Mouse (Mus musculus): ENCODE results near the gene Vti1a. TPM values are rescaled to one million over a fixed set of nuclear protein-coding genes. Genes with fewer than 3 reads are reported as not detected.

The Vti1a gene
- total RNA-seq, 1 experiment, result 14.9 TPM

GRCm38 (mm10) chr19:55350673-55351378, 34.7 kb downstream of the Vti1a start:
- no peak overlapping the region for H3K4me3 ChIP-seq (ENCODE audit: insufficient read depth in 1 of 2, low read depth in 1 of 2, low read length in 2 of 2, poor library complexity in 1 of 2, severe bottlenecking in 1 of 2)

GRCm38 (mm10) chr19:55362606-55363005, 46.5 kb downstream of the Vti1a start:
- no peaks in the 10 kb centered on the region for H3K4me1 ChIP-seq (ENCODE audit: control insufficient read depth in 2 of 2, insufficient read depth in 2 of 2, low read length in 2 of 2, poor library complexity in 1 of 2)
- no peak for DNase-seq (ENCODE audit: low read depth, low spot score)
- H3K9me3 ChIP-seq (ENCODE audit: control insufficient read depth, insufficient read depth, low read depth, low read length), result no peaks in the 10 kb centered on the region
- TF ChIP-seq HCFC1 (IDR thresholded peaks at IDR 0.05; ENCODE audit: borderline replicate concordance, insufficient read depth, low read length) (no peak), ZC3H11A (IDR thresholded peaks at IDR 0.05; ENCODE audit: borderline replicate concordance, low read depth, low read length) (no peak), CHD2 (IDR thresholded peaks at IDR 0.05; ENCODE audit: low read depth, low read length) (no peak), MAFK (IDR thresholded peaks at IDR 0.05; ENCODE audit: insufficient read depth, low read depth, low read length) (no peak), ZNF384 (IDR thresholded peaks at IDR 0.05; ENCODE audit: low read depth, low read length) (no peak)
- no peak overlapping the region for H3K9ac ChIP-seq (ENCODE audit: insufficient read depth, low read depth, low read length, poor library complexity, severe bottlenecking)
- no peak overlapping the region for H3K4me3 ChIP-seq (ENCODE audit: insufficient read depth in 1 of 2, low read depth in 1 of 2, low read length in 2 of 2, poor library complexity in 1 of 2, severe bottlenecking in 1 of 2)
- no peak overlapping the region for H3K27ac ChIP-seq (ENCODE audit: insufficient read depth, low read depth, low read length, poor library complexity, severe bottlenecking)
- no peaks in the 10 kb centered on the region for H3K36me3 ChIP-seq (ENCODE audit: control insufficient read depth, insufficient read depth, low read length, poor library complexity, severe bottlenecking)
- in situ Hi-C loops (cut with MboI; ENCODE audit: low sequenced_read_pairs in 2 of 2, unreplicated experiment in 2 of 2), result no loop called here

More at GRCm38 (mm10) chr19:55350673-55351378, 34.7 kb downstream of the Vti1a start:
- no peak overlapping the region for H3K9ac ChIP-seq (ENCODE audit: insufficient read depth, low read depth, low read length, poor library complexity, severe bottlenecking)
- DNase-seq (ENCODE audit: low read depth, low spot score), result no peak
- in situ Hi-C loops (cut with MboI; ENCODE audit: low sequenced_read_pairs in 2 of 2, unreplicated experiment in 2 of 2), result no loop called here
- no peak overlapping the region for H3K27ac ChIP-seq (ENCODE audit: insufficient read depth, low read depth, low read length, poor library complexity, severe bottlenecking)
- H3K36me3 ChIP-seq (ENCODE audit: control insufficient read depth, insufficient read depth, low read length, poor library complexity, severe bottlenecking), result no peaks in the 10 kb centered on the region
- H3K4me1 ChIP-seq (ENCODE audit: control insufficient read depth in 2 of 2, insufficient read depth in 2 of 2, low read length in 2 of 2, poor library complexity in 1 of 2), result no peaks in the 10 kb centered on the region
- no peaks in the 10 kb centered on the region for H3K9me3 ChIP-seq (ENCODE audit: control insufficient read depth, insufficient read depth, low read depth, low read length)
- TF ChIP-seq ZC3H11A (IDR thresholded peaks at IDR 0.05; ENCODE audit: borderline replicate concordance, low read depth, low read length) (no peak), ZNF384 (IDR thresholded peaks at IDR 0.05; ENCODE audit: low read depth, low read length) (no peak), CHD2 (IDR thresholded peaks at IDR 0.05; ENCODE audit: low read depth, low read length) (no peak), HCFC1 (IDR thresholded peaks at IDR 0.05; ENCODE audit: borderline replicate concordance, insufficient read depth, low read length) (no peak), MAFK (IDR thresholded peaks at IDR 0.05; ENCODE audit: insufficient read depth, low read depth, low read length) (no peak)

GRCm38 (mm10) chr19:55369691-55370090, 53.6 kb downstream of the Vti1a start:
- no peak for DNase-seq (ENCODE audit: low read depth, low spot score)
- in situ Hi-C loops (cut with MboI; ENCODE audit: low sequenced_read_pairs in 2 of 2, unreplicated experiment in 2 of 2), result no loop called here
- no peaks in the 10 kb centered on the region for H3K9me3 ChIP-seq (ENCODE audit: control insufficient read depth, insufficient read depth, low read depth, low read length)
- no peak overlapping the region for H3K9ac ChIP-seq (ENCODE audit: insufficient read depth, low read depth, low read length, poor library complexity, severe bottlenecking)
- no peaks in the 10 kb centered on the region for H3K4me1 ChIP-seq (ENCODE audit: control insufficient read depth in 2 of 2, insufficient read depth in 2 of 2, low read length in 2 of 2, poor library complexity in 1 of 2)
- H3K27ac ChIP-seq (ENCODE audit: insufficient read depth, low read depth, low read length, poor library complexity, severe bottlenecking), result no peak overlapping the region
- H3K36me3 ChIP-seq (ENCODE audit: control insufficient read depth, insufficient read depth, low read length, poor library complexity, severe bottlenecking), result no peaks in the 10 kb centered on the region
- H3K4me3 ChIP-seq (ENCODE audit: insufficient read depth in 1 of 2, low read depth in 1 of 2, low read length in 2 of 2, poor library complexity in 1 of 2, severe bottlenecking in 1 of 2), result no peak overlapping the region
- no peak for TF ChIP-seq HCFC1 (IDR thresholded peaks at IDR 0.05; ENCODE audit: borderline replicate concordance, insufficient read depth, low read length)
- no peak for TF ChIP-seq ZNF384 (IDR thresholded peaks at IDR 0.05; ENCODE audit: low read depth, low read length)
- TF ChIP-seq MAFK (IDR thresholded peaks at IDR 0.05; ENCODE audit: insufficient read depth, low read depth, low read length), result no peak
- no peak for TF ChIP-seq ZC3H11A (IDR thresholded peaks at IDR 0.05; ENCODE audit: borderline replicate concordance, low read depth, low read length)
- no peak for TF ChIP-seq CHD2 (IDR thresholded peaks at IDR 0.05; ENCODE audit: low read depth, low read length)

- H3K36me3 ChIP-seq (ENCODE audit: control insufficient read depth, insufficient read depth, low read length, poor library complexity, severe bottlenecking), result no peaks in the 10 kb centered on the region
- in situ Hi-C loops (cut with MboI; ENCODE audit: low sequenced_read_pairs in 2 of 2, unreplicated experiment in 2 of 2), result no loop called here
- H3K9me3 ChIP-seq (ENCODE audit: control insufficient read depth, insufficient read depth, low read depth, low read length), result no peaks in the 10 kb centered on the region
- DNase-seq (ENCODE audit: low read depth, low spot score), result no peak
- no peak overlapping the region for H3K9ac ChIP-seq (ENCODE audit: insufficient read depth, low read depth, low read length, poor library complexity, severe bottlenecking)
- no peak for TF ChIP-seq HCFC1 (IDR thresholded peaks at IDR 0.05; ENCODE audit: borderline replicate concordance, insufficient read depth, low read length)
- peaks cover 0 to 3% of the 10 kb centered on the region in 2 experiments; a peak in 1 of 4 replicates for H3K4me1 ChIP-seq (ENCODE audit: control insufficient read depth in 2 of 2, insufficient read depth in 2 of 2, low read length in 2 of 2, poor library complexity in 1 of 2)
- H3K4me3 ChIP-seq (ENCODE audit: insufficient read depth in 1 of 2, low read depth in 1 of 2, low read length in 2 of 2, poor library complexity in 1 of 2, severe bottlenecking in 1 of 2), result no peak overlapping the region
- no peak overlapping the region for H3K27ac ChIP-seq (ENCODE audit: insufficient read depth, low read depth, low read length, poor library complexity, severe bottlenecking)
These were observed 60.2 kb downstream of the Vti1a start for GRCm38 (mm10) chr19:55376331-55376730.

GRCm38 (mm10) chr19:55377465-55377864, 61.4 kb downstream of the Vti1a start:
- TF ChIP-seq ZC3H11A (IDR thresholded peaks at IDR 0.05; ENCODE audit: borderline replicate concordance, low read depth, low read length) (no peak), HCFC1 (IDR thresholded peaks at IDR 0.05; ENCODE audit: borderline replicate concordance, insufficient read depth, low read length) (no peak)
- DNase-seq (ENCODE audit: low read depth, low spot score), result no peak
- no peak overlapping the region for H3K4me3 ChIP-seq (ENCODE audit: insufficient read depth in 1 of 2, low read depth in 1 of 2, low read length in 2 of 2, poor library complexity in 1 of 2, severe bottlenecking in 1 of 2)
- H3K27ac ChIP-seq (ENCODE audit: insufficient read depth, low read depth, low read length, poor library complexity, severe bottlenecking), result no peak overlapping the region
- no peaks in the 10 kb centered on the region for H3K36me3 ChIP-seq (ENCODE audit: control insufficient read depth, insufficient read depth, low read length, poor library complexity, severe bottlenecking)
- H3K9me3 ChIP-seq (ENCODE audit: control insufficient read depth, insufficient read depth, low read depth, low read length), result no peaks in the 10 kb centered on the region
- H3K9ac ChIP-seq (ENCODE audit: insufficient read depth, low read depth, low read length, poor library complexity, severe bottlenecking), result no peak overlapping the region
- in situ Hi-C loops (cut with MboI; ENCODE audit: low sequenced_read_pairs in 2 of 2, unreplicated experiment in 2 of 2), result no loop called here
- H3K4me1 ChIP-seq (ENCODE audit: control insufficient read depth in 2 of 2, insufficient read depth in 2 of 2, low read length in 2 of 2, poor library complexity in 1 of 2), result peaks cover 0 to 3% of the 10 kb centered on the region in 2 experiments; a peak in 1 of 4 replicates

Data from ES-E14 (cell line).